Mouse (Mus musculus): ENCODE data around the gene Nipal1. TPM values are rescaled to one million over a fixed set of nuclear protein-coding genes. Genes with fewer than 3 reads are reported as not detected.

Gene Nipal1
- polyA plus RNA-seq, 1 experiment from 2014 or later: 0.56 TPM

- H3K27ac ChIP-seq: no peak overlapping the region
- no peaks in the 10 kb centered on the region for H3K36me3 ChIP-seq
- no peak overlapping the region for H3K9ac ChIP-seq
- WGBS: 79% methylated on average over 7 of the region's 7 CpGs
- ATAC-seq (ENCODE audit: insufficient number of reproducible peaks, insufficient read depth, low FRiP score, low TSS enrichment): no peak
- H3K4me2 ChIP-seq (replicated peaks): no peak overlapping the region
- no peaks in the 10 kb centered on the region for H3K27me3 ChIP-seq
- no peaks in the 10 kb centered on the region for H3K4me1 ChIP-seq
- H3K4me3 ChIP-seq: no peak overlapping the region
- no peaks in the 10 kb centered on the region for H3K9me3 ChIP-seq
These were observed 18.8 kb downstream of the Nipal1 start for GRCm38 (mm10) chr5:72666428-72666827.

GRCm38 (mm10) chr5:72668351-72668750, 20.8 kb downstream of the Nipal1 start:
- H3K27me3 ChIP-seq: no peaks in the 10 kb centered on the region

GRCm38 (mm10) chr5:72671017-72671699, 23.6 kb downstream of the Nipal1 start:
- Histone ChIP-seq H3K9me3 (no peaks in the 10 kb centered on the region), H3K27me3 (no peaks in the 10 kb centered on the region), H3K36me3 (no peaks in the 10 kb centered on the region), H3K4me2 (replicated peaks) (no peak overlapping the region), H3K9ac (no peak overlapping the region), H3K4me3 (no peak overlapping the region), H3K4me1 (no peaks in the 10 kb centered on the region), H3K27ac (no peak overlapping the region)
- 67% methylated on average over 8 of the region's 8 CpGs for whole genome bisulfite sequencing
- no peak for ATAC-seq (ENCODE audit: insufficient number of reproducible peaks, insufficient read depth, low FRiP score, low TSS enrichment)

More at GRCm38 (mm10) chr5:72668351-72668750, 20.8 kb downstream of the Nipal1 start:
- no peaks in the 10 kb centered on the region for H3K9me3 ChIP-seq
- H3K4me3 ChIP-seq: no peak overlapping the region
- H3K4me1 ChIP-seq: no peaks in the 10 kb centered on the region
- WGBS: 85% methylated on average over 9 of the region's 9 CpGs
- H3K4me2 ChIP-seq (replicated peaks): no peak overlapping the region
- ATAC-seq (ENCODE audit: insufficient number of reproducible peaks, insufficient read depth, low FRiP score, low TSS enrichment): no peak
- no peak overlapping the region for H3K9ac ChIP-seq
- no peak overlapping the region for H3K27ac ChIP-seq
- no peaks in the 10 kb centered on the region for H3K36me3 ChIP-seq

GRCm38 (mm10) chr5:72674994-72675542, 27.5 kb downstream of the Nipal1 start:
- no peak overlapping the region for H3K27ac ChIP-seq
- no peaks in the 10 kb centered on the region for H3K36me3 ChIP-seq
- H3K4me2 ChIP-seq (replicated peaks): no peak overlapping the region
- ATAC-seq (ENCODE audit: insufficient number of reproducible peaks, insufficient read depth, low FRiP score, low TSS enrichment): no peak
- H3K27me3 ChIP-seq: no peaks in the 10 kb centered on the region
- H3K4me1 ChIP-seq: no peaks in the 10 kb centered on the region
- H3K9me3 ChIP-seq: no peaks in the 10 kb centered on the region
- H3K9ac ChIP-seq: no peak overlapping the region
- WGBS: 77% methylated on average over 9 of the region's 9 CpGs
- H3K4me3 ChIP-seq: no peak overlapping the region

- 85% methylated on average over 6 of the region's 6 CpGs for WGBS
- Histone ChIP-seq H3K4me1 (no peaks in the 10 kb centered on the region), H3K36me3 (no peaks in the 10 kb centered on the region), H3K4me3 (no peak overlapping the region), H3K9ac (no peak overlapping the region), H3K27me3 (no peaks in the 10 kb centered on the region), H3K4me2 (replicated peaks) (no peak overlapping the region), H3K27ac (no peak overlapping the region), H3K9me3 (no peaks in the 10 kb centered on the region)
- ATAC-seq (ENCODE audit: insufficient number of reproducible peaks, insufficient read depth, low FRiP score, low TSS enrichment): no peak
These were observed 33.9 kb downstream of the Nipal1 start for GRCm38 (mm10) chr5:72681451-72681850.

- Histone ChIP-seq H3K4me1 (no peaks in the 10 kb centered on the region), H3K4me2 (replicated peaks) (no peak overlapping the region), H3K4me3 (no peak overlapping the region), H3K9me3 (no peaks in the 10 kb centered on the region), H3K36me3 (no peaks in the 10 kb centered on the region), H3K27ac (no peak overlapping the region), H3K27me3 (no peaks in the 10 kb centered on the region), H3K9ac (no peak overlapping the region)
- ATAC-seq (ENCODE audit: insufficient number of reproducible peaks, insufficient read depth, low FRiP score, low TSS enrichment): no peak
- WGBS: 89% methylated on average over 7 of the region's 7 CpGs
These were observed 42.0 kb downstream of the Nipal1 start for GRCm38 (mm10) chr5:72689556-72689955.

GRCm38 (mm10) chr5:72690516-72690915, 42.9 kb downstream of the Nipal1 start:
- no peaks in the 10 kb centered on the region for H3K36me3 ChIP-seq
- H3K4me2 ChIP-seq (replicated peaks): no peak overlapping the region
- no peak overlapping the region for H3K9ac ChIP-seq
- H3K4me3 ChIP-seq: no peak overlapping the region
- H3K27ac ChIP-seq: no peak overlapping the region
- ATAC-seq (ENCODE audit: insufficient number of reproducible peaks, insufficient read depth, low FRiP score, low TSS enrichment): no peak
- no peaks in the 10 kb centered on the region for H3K27me3 ChIP-seq
- 92% methylated on average over 5 of the region's 5 CpGs for WGBS
- no peaks in the 10 kb centered on the region for H3K9me3 ChIP-seq
- H3K4me1 ChIP-seq: no peaks in the 10 kb centered on the region

GRCm38 (mm10) chr5:72694684-72695083, 47.1 kb downstream of the Nipal1 start:
- no peak for ATAC-seq (ENCODE audit: insufficient number of reproducible peaks, insufficient read depth, low FRiP score, low TSS enrichment)

GRCm38 (mm10) chr5:72696491-72696890, 48.9 kb downstream of the Nipal1 start:
- H3K27ac ChIP-seq: no peak overlapping the region
- H3K27me3 ChIP-seq: no peaks in the 10 kb centered on the region
- H3K4me2 ChIP-seq (replicated peaks): no peak overlapping the region
- no peak for ATAC-seq (ENCODE audit: insufficient number of reproducible peaks, insufficient read depth, low FRiP score, low TSS enrichment)
- H3K4me1 ChIP-seq: no peaks in the 10 kb centered on the region
- H3K9ac ChIP-seq: no peak overlapping the region
- WGBS: 84% methylated on average over 13 of the region's 13 CpGs
- H3K9me3 ChIP-seq: no peaks in the 10 kb centered on the region
- no peak overlapping the region for H3K4me3 ChIP-seq
- H3K36me3 ChIP-seq: no peaks in the 10 kb centered on the region

More at GRCm38 (mm10) chr5:72694684-72695083, 47.1 kb downstream of the Nipal1 start:
- no peak overlapping the region for H3K9ac ChIP-seq
- H3K36me3 ChIP-seq: no peaks in the 10 kb centered on the region
- H3K4me1 ChIP-seq: no peaks in the 10 kb centered on the region
- no peak overlapping the region for H3K4me2 ChIP-seq (replicated peaks)
- 74% methylated on average over 2 of the region's 2 CpGs for WGBS
- no peak overlapping the region for H3K4me3 ChIP-seq
- no peak overlapping the region for H3K27ac ChIP-seq
- H3K27me3 ChIP-seq: no peaks in the 10 kb centered on the region
- no peaks in the 10 kb centered on the region for H3K9me3 ChIP-seq

- 76% methylated on average over 3 of the region's 3 CpGs for WGBS
- no peaks in the 10 kb centered on the region for H3K36me3 ChIP-seq
- no peaks in the 10 kb centered on the region for H3K9me3 ChIP-seq
- no peak for ATAC-seq (ENCODE audit: insufficient number of reproducible peaks, insufficient read depth, low FRiP score, low TSS enrichment)
- H3K27me3 ChIP-seq: no peaks in the 10 kb centered on the region
- H3K4me2 ChIP-seq (replicated peaks): no peak overlapping the region
- no peak overlapping the region for H3K27ac ChIP-seq
- H3K9ac ChIP-seq: no peak overlapping the region
- H3K4me1 ChIP-seq: no peaks in the 10 kb centered on the region
- no peak overlapping the region for H3K4me3 ChIP-seq
These were observed 50.7 kb downstream of the Nipal1 start for GRCm38 (mm10) chr5:72698343-72698742.

- H3K9me3 ChIP-seq: no peaks in the 10 kb centered on the region
- no peak overlapping the region for H3K27ac ChIP-seq
- no peaks in the 10 kb centered on the region for H3K27me3 ChIP-seq
- WGBS: 72% methylated on average over 7 of the region's 7 CpGs
- no peak overlapping the region for H3K9ac ChIP-seq
- no peak overlapping the region for H3K4me2 ChIP-seq (replicated peaks)
- ATAC-seq (ENCODE audit: insufficient number of reproducible peaks, insufficient read depth, low FRiP score, low TSS enrichment): no peak
- H3K4me1 ChIP-seq: no peaks in the 10 kb centered on the region
- H3K36me3 ChIP-seq: no peaks in the 10 kb centered on the region
- H3K4me3 ChIP-seq: no peak overlapping the region
These were observed 51.4 kb downstream of the Nipal1 start for GRCm38 (mm10) chr5:72698818-72699499.

GRCm38 (mm10) chr5:72699500-72699818, 51.9 kb downstream of the Nipal1 start:
- H3K27me3 ChIP-seq: no peaks in the 10 kb centered on the region

More at GRCm38 (mm10) chr5:72699500-72699818, 51.9 kb downstream of the Nipal1 start:
- no peaks in the 10 kb centered on the region for H3K4me1 ChIP-seq
- WGBS: 60% methylated on average over 2 of the region's 2 CpGs
- H3K4me3 ChIP-seq: no peak overlapping the region
- H3K4me2 ChIP-seq (replicated peaks): no peak overlapping the region
- no peak for ATAC-seq (ENCODE audit: insufficient number of reproducible peaks, insufficient read depth, low FRiP score, low TSS enrichment)
- H3K9me3 ChIP-seq: no peaks in the 10 kb centered on the region
- H3K27ac ChIP-seq: no peak overlapping the region
- H3K9ac ChIP-seq: no peak overlapping the region
- H3K36me3 ChIP-seq: no peaks in the 10 kb centered on the region
